Mouse (Mus musculus): ENCODE measurements around the gene Tstd2. TPM values are rescaled to one million over a fixed set of nuclear protein-coding genes. Genes with fewer than 3 reads are reported as not detected.

Tstd2 gene
- total and polyA plus RNA-seq, 2 experiments from 2014 or later = 19.3 to 31.4 TPM

DNA sequence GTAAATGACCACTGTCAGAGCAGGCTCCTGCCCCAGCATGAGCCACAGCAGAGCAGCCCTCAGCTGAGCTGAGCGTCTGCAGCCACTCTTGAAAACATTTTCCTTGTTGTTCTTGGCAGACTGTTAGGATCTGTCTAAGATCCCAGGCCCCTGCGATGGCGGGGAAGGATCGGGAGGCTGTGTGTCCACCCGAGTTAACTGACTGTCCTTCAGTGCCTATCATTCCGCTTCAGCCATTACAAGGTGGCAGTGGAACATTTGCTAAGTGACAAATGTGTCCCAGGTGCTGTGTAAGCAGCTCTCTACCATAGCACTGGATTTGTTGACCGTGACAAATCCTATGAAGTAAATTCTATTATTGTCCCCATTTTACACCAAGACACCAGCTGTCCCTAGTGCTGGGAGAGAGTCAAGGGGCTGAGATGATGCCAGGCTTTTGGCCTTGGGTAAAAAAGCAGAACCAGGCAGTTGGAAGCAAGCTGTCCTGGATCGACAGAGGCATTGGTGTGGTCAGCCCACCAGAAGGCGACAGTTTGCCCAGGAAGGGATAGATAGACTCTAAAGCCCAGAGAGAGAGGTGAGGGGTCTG lies 53.2 kb downstream of the Tstd2 start:
- H3K9ac ChIP-seq = no peak overlapping the region
- DNase-seq (no peak), ATAC-seq (no peak)
- H3K4me2 ChIP-seq (ENCODE audit: low read depth) = no peak overlapping the region
- TF ChIP-seq CTCF (IDR thresholded peaks at IDR 0.05; ENCODE audit: low read depth) = no peak
- no peaks in the 10 kb centered on the region for H3K9me3 ChIP-seq (ENCODE audit: low read length)
- H3K4me1 ChIP-seq (ENCODE audit: insufficient read depth) = no peaks in the 10 kb centered on the region
- WGBS = 60% methylated on average over 9 of the region's 9 CpGs
- no peak overlapping the region for H3K4me3 ChIP-seq (ENCODE audit: low read depth, low read length)
- H3K27ac ChIP-seq (ENCODE audit: low read depth, low read length) = no peak overlapping the region
- H3K36me3 ChIP-seq (ENCODE audit: insufficient read depth) = no peaks in the 10 kb centered on the region
- H3K27me3 ChIP-seq (ENCODE audit: insufficient read depth, low read length) = no peaks in the 10 kb centered on the region

DNA sequence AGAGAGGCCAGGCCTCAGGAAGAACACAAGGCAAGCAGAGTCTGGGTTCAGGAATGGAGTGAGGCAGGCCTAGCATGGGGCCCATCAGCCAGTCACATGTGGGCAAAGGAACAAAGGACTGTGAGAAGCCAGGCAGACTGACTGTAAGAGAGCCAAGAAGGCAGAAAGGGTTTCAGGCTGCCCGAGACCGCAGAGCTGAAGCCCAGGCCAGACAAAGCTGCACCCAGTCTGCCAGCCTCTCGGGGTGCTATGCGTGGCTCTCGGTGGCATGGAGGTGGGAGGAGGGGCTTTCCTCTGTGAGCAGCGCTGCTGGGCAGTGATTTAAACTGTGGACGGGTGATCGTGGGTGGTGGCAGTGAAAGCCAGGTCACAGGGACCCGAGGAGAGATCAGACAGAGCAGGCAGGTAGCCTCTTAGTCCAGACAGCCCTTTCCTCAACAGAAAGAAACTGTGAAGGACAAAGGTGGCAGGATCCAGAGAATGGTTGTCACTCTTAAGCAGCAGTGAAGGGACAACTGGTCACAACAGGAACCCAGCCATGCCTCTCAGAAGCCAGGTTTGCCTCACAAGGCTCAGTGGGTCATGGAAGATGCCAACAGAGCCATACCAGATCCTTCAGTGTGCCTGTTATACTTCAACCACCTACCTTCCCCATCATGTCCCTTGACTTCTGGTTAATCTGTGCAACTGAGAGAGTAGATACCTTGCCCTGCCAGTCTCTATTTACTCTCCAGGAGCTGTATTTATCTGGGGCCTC lies 53.9 kb downstream of the Tstd2 start:
- H3K4me2 ChIP-seq (ENCODE audit: low read depth) = no peak overlapping the region
- no peaks in the 10 kb centered on the region for H3K36me3 ChIP-seq (ENCODE audit: insufficient read depth)
- DNase-seq (no peak), ATAC-seq (peak; percentile 36; the same call in 1 of the 2 replicates)
- H3K9me3 ChIP-seq (ENCODE audit: low read length) = no peaks in the 10 kb centered on the region
- no peak overlapping the region for H3K9ac ChIP-seq
- TF ChIP-seq CTCF (IDR thresholded peaks at IDR 0.05; ENCODE audit: low read depth) = no peak
- H3K27me3 ChIP-seq (ENCODE audit: insufficient read depth, low read length) = no peaks in the 10 kb centered on the region
- 52% methylated on average over 9 of the region's 9 CpGs for WGBS
- no peaks in the 10 kb centered on the region for H3K4me1 ChIP-seq (ENCODE audit: insufficient read depth)
- no peak overlapping the region for H3K4me3 ChIP-seq (ENCODE audit: low read depth, low read length)
- no peak overlapping the region for H3K27ac ChIP-seq (ENCODE audit: low read depth, low read length)

DNA sequence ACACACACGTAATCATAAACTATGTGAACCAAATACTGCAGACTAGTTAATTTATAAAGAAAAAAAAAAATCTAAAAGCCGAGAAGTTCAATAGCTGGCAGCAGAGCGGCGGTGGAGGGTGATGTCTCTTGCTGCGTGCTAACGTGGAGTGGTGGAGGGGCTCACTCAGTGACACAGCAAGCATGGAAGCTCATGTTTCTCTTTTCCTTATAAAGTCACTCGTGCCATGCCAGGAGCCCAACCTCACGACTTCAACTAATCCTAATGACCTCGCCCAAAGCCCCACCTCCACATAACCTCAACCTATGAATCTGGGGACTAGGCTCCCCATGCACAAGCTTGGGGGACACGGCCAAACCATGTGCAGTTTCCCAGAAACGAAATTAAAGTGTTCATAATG lies 55.9 kb downstream of the Tstd2 start:
- 71% methylated on average over 11 of the region's 11 CpGs for WGBS
- no peak overlapping the region for H3K9ac ChIP-seq
- no peak overlapping the region for H3K4me3 ChIP-seq (ENCODE audit: low read depth, low read length)
- no peak overlapping the region for H3K4me2 ChIP-seq (ENCODE audit: low read depth)
- H3K27ac ChIP-seq (ENCODE audit: low read depth, low read length) = no peak overlapping the region
- DNase-seq (no peak), ATAC-seq (no peak)
- H3K9me3 ChIP-seq (ENCODE audit: low read length) = no peaks in the 10 kb centered on the region
- H3K4me1 ChIP-seq (ENCODE audit: insufficient read depth) = no peaks in the 10 kb centered on the region
- no peaks in the 10 kb centered on the region for H3K27me3 ChIP-seq (ENCODE audit: insufficient read depth, low read length)
- TF ChIP-seq CTCF (IDR thresholded peaks at IDR 0.05; ENCODE audit: low read depth) = no peak
- H3K36me3 ChIP-seq (ENCODE audit: insufficient read depth) = no peaks in the 10 kb centered on the region

DNA sequence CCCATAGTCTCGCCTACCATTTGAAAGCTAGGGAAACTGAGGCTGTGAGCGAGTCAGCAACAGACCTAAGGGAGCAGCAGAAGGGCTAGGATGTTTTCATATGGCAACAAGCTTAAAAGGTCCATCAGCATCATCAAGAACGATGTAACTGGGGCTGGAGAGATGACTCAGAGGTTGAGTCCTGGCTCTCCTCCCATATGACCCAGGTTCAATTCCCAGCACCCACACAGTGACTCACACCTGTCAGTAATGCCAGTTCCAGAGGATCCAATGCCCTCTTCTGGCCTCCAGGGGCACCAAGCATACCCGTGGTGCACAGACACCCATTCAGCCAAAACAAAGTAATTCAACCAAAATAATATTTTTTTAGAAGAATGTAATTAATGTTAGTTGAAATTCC lies 58.2 kb downstream of the Tstd2 start:
- Histone ChIP-seq H3K4me1 (ENCODE audit: insufficient read depth) (no peaks in the 10 kb centered on the region), H3K36me3 (ENCODE audit: insufficient read depth) (no peaks in the 10 kb centered on the region), H3K9me3 (ENCODE audit: low read length) (no peaks in the 10 kb centered on the region), H3K27ac (ENCODE audit: low read depth, low read length) (no peak overlapping the region), H3K9ac (no peak overlapping the region), H3K4me3 (ENCODE audit: low read depth, low read length) (no peak overlapping the region), H3K27me3 (ENCODE audit: insufficient read depth, low read length) (no peaks in the 10 kb centered on the region), H3K4me2 (ENCODE audit: low read depth) (no peak overlapping the region)
- 88% methylated on average over 4 of the region's 4 CpGs for WGBS
- TF ChIP-seq CTCF (IDR thresholded peaks at IDR 0.05; ENCODE audit: low read depth) = no peak
- DNase-seq = no peak
- ATAC-seq = no peak

GRCm38 (mm10) chr4:46076892-46077291 lies 61.6 kb downstream of the Tstd2 start:
- no peaks in the 10 kb centered on the region for H3K36me3 ChIP-seq (ENCODE audit: insufficient read depth)
- H3K27me3 ChIP-seq (ENCODE audit: insufficient read depth, low read length) = no peaks in the 10 kb centered on the region
- no peak for ATAC-seq

GRCm38 (mm10) chr4:46075664-46076063 lies 62.8 kb downstream of the Tstd2 start:
- Histone ChIP-seq H3K9ac (no peak overlapping the region), H3K27me3 (ENCODE audit: insufficient read depth, low read length) (no peaks in the 10 kb centered on the region), H3K4me3 (ENCODE audit: low read depth, low read length) (no peak overlapping the region), H3K27ac (ENCODE audit: low read depth, low read length) (no peak overlapping the region), H3K4me1 (ENCODE audit: insufficient read depth) (no peaks in the 10 kb centered on the region), H3K4me2 (ENCODE audit: low read depth) (no peak overlapping the region), H3K36me3 (ENCODE audit: insufficient read depth) (no peaks in the 10 kb centered on the region), H3K9me3 (ENCODE audit: low read length) (no peaks in the 10 kb centered on the region)
- 87% methylated on average over 3 of the region's 3 CpGs for WGBS
- no peak for ATAC-seq
- DNase-seq = no peak
- no peak for TF ChIP-seq CTCF (IDR thresholded peaks at IDR 0.05; ENCODE audit: low read depth)

More at GRCm38 (mm10) chr4:46076892-46077291, 61.6 kb downstream of the Tstd2 start:
- DNase-seq = no peak
- Histone ChIP-seq H3K4me1 (ENCODE audit: insufficient read depth) (no peaks in the 10 kb centered on the region), H3K27ac (ENCODE audit: low read depth, low read length) (no peak overlapping the region), H3K4me3 (ENCODE audit: low read depth, low read length) (no peak overlapping the region), H3K9me3 (ENCODE audit: low read length) (no peaks in the 10 kb centered on the region), H3K9ac (no peak overlapping the region), H3K4me2 (ENCODE audit: low read depth) (no peak overlapping the region)
- no peak for TF ChIP-seq CTCF (IDR thresholded peaks at IDR 0.05; ENCODE audit: low read depth)
- WGBS = 70% methylated on average over 2 of the region's 2 CpGs

- H3K4me1 ChIP-seq (ENCODE audit: insufficient read depth) = no peaks in the 10 kb centered on the region
- H3K9me3 ChIP-seq (ENCODE audit: low read length) = no peaks in the 10 kb centered on the region
- H3K4me3 ChIP-seq (ENCODE audit: low read depth, low read length) = no peak overlapping the region
- DNase-seq (peak; percentile 61), ATAC-seq (peak; percentile 51)
- 33% methylated on average over 4 of the region's 4 CpGs for WGBS
- no peaks in the 10 kb centered on the region for H3K27me3 ChIP-seq (ENCODE audit: insufficient read depth, low read length)
- TF ChIP-seq CTCF (IDR thresholded peaks at IDR 0.05; ENCODE audit: low read depth) = no peak
- H3K4me2 ChIP-seq (ENCODE audit: low read depth) = no peak overlapping the region
- no peak overlapping the region for H3K9ac ChIP-seq
- no peaks in the 10 kb centered on the region for H3K36me3 ChIP-seq (ENCODE audit: insufficient read depth)
- no peak overlapping the region for H3K27ac ChIP-seq (ENCODE audit: low read depth, low read length)
Measured at GRCm38 (mm10) chr4:46073736-46074135, 64.8 kb downstream of the Tstd2 start.
